Mouse (Mus musculus): ENCODE data around the gene Nkapd1. TPM values are rescaled to one million over a fixed set of nuclear protein-coding genes. Genes with fewer than 3 reads are reported as not detected.

Nkapd1 gene
- polyA plus RNA-seq (2016; fragmentation: Nextera tagmentation; extraction: Ambion mirVana) = 20.5 and 22.1 TPM in 2 replicates

GRCm38 (mm10) chr9:50616766-50617603, at the start of gene Nkapd1, which contains the start of gene Pih1d2:
Gene Nkapd1 (minus strand): TSS chr9:50617464.
Gene Pih1d2 (plus strand): TSS chr9:50617321.
- Histone ChIP-seq H3K9me3 (no peaks in the 10 kb centered on the region), H3K4me1 (peaks cover 22% of the 10 kb centered on the region), H3K4me3 (peak within 1 kb of the TSS; percentile 99), H3K27me3 (ENCODE audit: poor library complexity, severe bottlenecking) (no peaks in the 10 kb centered on the region), H3K36me3 (replicated peaks) (peaks cover 35% of the 10 kb centered on the region), H3K27ac (peak within 1 kb of the TSS; percentile 97)
- DNase-seq (ENCODE audit: extremely low spot score, low spot score) = peak; percentile 87
- under 1% methylated on average over 80 of the region's 81 CpGs for WGBS

DNA sequence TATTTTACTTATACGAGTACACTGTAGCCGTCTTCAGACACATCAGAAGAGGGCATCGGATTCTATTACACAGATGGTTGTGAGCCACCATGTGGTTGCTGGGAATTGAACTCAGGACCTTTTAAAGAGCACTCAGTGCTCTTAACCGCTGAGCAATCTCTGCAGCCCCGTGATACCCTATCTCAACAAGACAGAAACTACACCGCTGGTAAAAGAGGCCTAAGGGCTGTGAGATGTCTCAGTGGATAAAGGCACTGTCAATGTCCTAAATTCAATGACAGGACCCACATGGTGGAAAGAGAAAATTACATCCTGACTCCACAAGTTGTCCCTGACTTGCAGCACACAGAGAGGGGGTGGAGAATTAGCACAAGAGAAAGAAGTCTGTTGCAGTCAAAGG, 49.2 kb upstream of the Nkapd1 start:
- H3K27ac ChIP-seq = no peak overlapping the region
- 92% methylated on average over 6 of the region's 6 CpGs for WGBS
- H3K4me1 ChIP-seq = no peaks in the 10 kb centered on the region
- peaks cover 44% of the 10 kb centered on the region for H3K36me3 ChIP-seq (replicated peaks)
- no peak for DNase-seq (ENCODE audit: extremely low spot score, low spot score)
- H3K27me3 ChIP-seq (ENCODE audit: poor library complexity, severe bottlenecking) = no peaks in the 10 kb centered on the region
- no peak overlapping the region for H3K4me3 ChIP-seq
- H3K9me3 ChIP-seq = no peaks in the 10 kb centered on the region

DNA sequence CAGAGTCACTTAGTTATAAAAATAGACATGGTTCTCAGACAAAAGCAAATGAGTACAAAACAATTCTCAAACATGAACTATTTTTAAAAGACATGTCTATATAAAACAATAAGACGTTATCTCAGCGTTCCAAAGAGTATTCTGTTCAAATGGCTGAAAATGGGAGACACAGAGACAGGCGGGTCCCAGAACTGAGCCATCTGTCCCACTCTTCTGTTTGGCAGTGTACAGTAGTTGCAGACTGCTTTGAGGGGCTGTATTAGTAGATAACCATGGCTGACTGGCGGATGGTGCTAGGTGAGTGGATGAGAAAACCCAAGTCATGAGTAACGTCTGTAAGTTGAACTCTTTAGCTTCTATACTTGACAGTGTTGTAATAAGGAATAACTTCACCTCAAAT, 47.6 kb upstream of the Nkapd1 start:
- H3K27me3 ChIP-seq (ENCODE audit: poor library complexity, severe bottlenecking) = no peaks in the 10 kb centered on the region
- peaks cover 8% of the 10 kb centered on the region for H3K4me1 ChIP-seq
- no peak overlapping the region for H3K4me3 ChIP-seq
- peaks cover 44% of the 10 kb centered on the region for H3K36me3 ChIP-seq (replicated peaks)
- no peak for DNase-seq (ENCODE audit: extremely low spot score, low spot score)
- H3K27ac ChIP-seq = no peak overlapping the region
- no peaks in the 10 kb centered on the region for H3K9me3 ChIP-seq
- 91% methylated on average over 5 of the region's 5 CpGs for WGBS

- Histone ChIP-seq H3K36me3 (replicated peaks) (peaks cover 36% of the 10 kb centered on the region), H3K9me3 (no peaks in the 10 kb centered on the region), H3K27me3 (ENCODE audit: poor library complexity, severe bottlenecking) (no peaks in the 10 kb centered on the region), H3K4me1 (peaks cover 21% of the 10 kb centered on the region), H3K4me3 (peak overlapping the region; percentile 96), H3K27ac (no peak overlapping the region)
- DNase-seq (ENCODE audit: extremely low spot score, low spot score) = no peak
- 25% methylated on average over 12 of the region's 12 CpGs for WGBS
These were observed 43.2 kb upstream of the Nkapd1 start for GRCm38 (mm10) chr9:50660431-50660830.

DNA sequence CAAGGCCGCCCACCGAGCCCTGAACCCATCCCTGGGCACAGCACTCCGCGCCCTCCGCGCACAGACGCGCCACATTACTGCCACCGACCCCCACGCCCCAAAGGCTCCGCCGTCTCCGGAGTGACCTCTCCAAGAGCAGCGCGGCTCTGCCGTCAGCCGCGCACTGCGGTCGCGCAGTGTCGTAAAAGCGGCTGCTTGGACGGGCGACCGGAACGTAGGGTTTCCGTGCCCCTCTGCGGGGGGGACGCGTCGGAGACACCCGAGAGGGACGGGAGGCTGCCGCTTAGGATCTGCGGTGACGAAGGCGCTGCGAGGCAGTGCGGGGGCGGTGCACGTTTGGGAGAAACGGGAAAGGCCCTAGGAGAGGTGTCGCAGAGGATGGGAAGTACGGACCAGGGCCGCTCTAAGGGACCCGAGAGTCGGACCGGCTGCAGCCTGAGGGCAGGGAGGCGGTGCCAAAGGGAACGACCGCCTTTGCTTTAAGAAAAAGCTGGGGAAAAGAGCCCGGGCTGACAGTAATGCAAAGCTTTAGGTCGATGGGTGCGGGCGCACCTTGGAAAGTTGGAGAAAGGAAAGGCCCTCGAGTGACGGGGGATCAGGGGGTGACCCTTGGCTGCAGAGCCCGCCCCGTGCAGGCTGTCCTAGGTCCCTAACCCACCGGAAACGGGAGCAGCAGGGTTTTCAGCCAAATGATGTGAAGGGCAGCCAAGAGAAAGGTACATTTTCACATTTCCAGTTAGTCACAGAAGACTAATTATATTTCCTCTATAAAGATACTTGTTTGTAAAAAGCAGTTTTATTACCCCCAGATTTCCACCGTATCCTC, 42.3 kb upstream of the Nkapd1 start, which contains the start of gene Dlat:
TSS of gene Dlat (minus strand) at position 389 of the 826 bp plus-strand sequence.
- WGBS = under 1% methylated on average over 62 of the region's 63 CpGs
- Histone ChIP-seq H3K36me3 (replicated peaks) (peaks cover 36% of the 10 kb centered on the region), H3K27ac (peak within 1 kb of the TSS; percentile 93), H3K4me3 (peak within 1 kb of the TSS; percentile 96), H3K27me3 (ENCODE audit: poor library complexity, severe bottlenecking) (no peaks in the 10 kb centered on the region), H3K9me3 (no peaks in the 10 kb centered on the region), H3K4me1 (peaks cover 21% of the 10 kb centered on the region)
- DNase-seq (ENCODE audit: extremely low spot score, low spot score) = peak; percentile 89

GRCm38 (mm10) chr9:50658941-50659388, 41.7 kb upstream of the Nkapd1 start:
- no peaks in the 10 kb centered on the region for H3K27me3 ChIP-seq (ENCODE audit: poor library complexity, severe bottlenecking)
- under 1% methylated on average over 28 of the region's 28 CpGs for whole genome bisulfite sequencing
- H3K36me3 ChIP-seq (replicated peaks) = peaks cover 41% of the 10 kb centered on the region
- no peak for DNase-seq (ENCODE audit: extremely low spot score, low spot score)
- H3K4me3 ChIP-seq = peak overlapping the region; percentile 96
- peaks cover 21% of the 10 kb centered on the region for H3K4me1 ChIP-seq
- peak overlapping the region; percentile 93 for H3K27ac ChIP-seq
- H3K9me3 ChIP-seq = no peaks in the 10 kb centered on the region

DNA sequence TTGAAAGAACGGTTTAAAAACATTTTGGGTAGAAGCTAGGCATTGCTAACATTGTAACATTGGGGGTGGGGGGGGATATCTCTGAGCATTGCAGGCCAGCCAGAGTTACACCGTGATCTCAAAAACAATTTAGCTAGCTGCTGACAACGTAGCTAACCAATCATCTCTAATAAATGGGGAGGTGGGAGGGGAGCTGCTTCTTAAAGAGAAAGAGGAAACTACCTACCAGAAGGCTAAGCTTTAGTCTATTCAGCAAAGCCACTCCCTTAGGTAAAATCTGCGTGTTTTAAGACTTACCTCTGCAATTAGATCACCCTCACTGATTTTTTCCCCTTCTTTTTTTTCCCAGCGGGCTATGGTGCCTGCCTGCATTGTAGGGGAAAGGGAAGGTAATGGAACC, 41.1 kb upstream of the Nkapd1 start:
- Histone ChIP-seq H3K4me1 (peaks cover 21% of the 10 kb centered on the region), H3K36me3 (replicated peaks) (peaks cover 45% of the 10 kb centered on the region), H3K27me3 (ENCODE audit: poor library complexity, severe bottlenecking) (no peaks in the 10 kb centered on the region), H3K27ac (peak overlapping the region; percentile 93), H3K9me3 (no peaks in the 10 kb centered on the region), H3K4me3 (peak overlapping the region; percentile 96)
- 34% methylated on average over 5 of the region's 5 CpGs for WGBS
- no peak for DNase-seq (ENCODE audit: extremely low spot score, low spot score)

DNA sequence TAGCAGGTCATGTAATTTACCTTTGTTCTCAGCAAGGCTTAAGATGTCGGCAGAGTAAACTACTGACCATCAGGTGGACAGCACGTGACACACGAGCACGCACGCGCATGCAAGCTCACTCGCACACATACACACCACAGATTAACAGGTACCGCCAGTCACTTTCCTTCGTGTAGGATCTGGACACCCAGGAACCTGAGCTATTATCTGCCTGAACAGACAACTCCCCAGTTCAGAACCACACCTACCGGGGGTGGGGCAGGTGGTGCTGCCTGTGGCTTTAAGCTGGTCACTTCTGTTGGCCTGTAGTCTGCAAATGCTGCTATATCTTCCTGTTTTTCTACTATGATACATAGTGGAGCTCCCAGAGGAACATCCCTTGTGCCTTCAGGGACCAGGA, 33.2 kb upstream of the Nkapd1 start:
- H3K27me3 ChIP-seq (ENCODE audit: poor library complexity, severe bottlenecking) = no peaks in the 10 kb centered on the region
- H3K9me3 ChIP-seq = no peaks in the 10 kb centered on the region
- H3K4me1 ChIP-seq = no peaks in the 10 kb centered on the region
- H3K27ac ChIP-seq = no peak overlapping the region
- WGBS = 94% methylated on average over 10 of the region's 10 CpGs
- DNase-seq (ENCODE audit: extremely low spot score, low spot score) = no peak
- H3K36me3 ChIP-seq (replicated peaks) = peaks cover 98% of the 10 kb centered on the region
- H3K4me3 ChIP-seq = no peak overlapping the region

DNA sequence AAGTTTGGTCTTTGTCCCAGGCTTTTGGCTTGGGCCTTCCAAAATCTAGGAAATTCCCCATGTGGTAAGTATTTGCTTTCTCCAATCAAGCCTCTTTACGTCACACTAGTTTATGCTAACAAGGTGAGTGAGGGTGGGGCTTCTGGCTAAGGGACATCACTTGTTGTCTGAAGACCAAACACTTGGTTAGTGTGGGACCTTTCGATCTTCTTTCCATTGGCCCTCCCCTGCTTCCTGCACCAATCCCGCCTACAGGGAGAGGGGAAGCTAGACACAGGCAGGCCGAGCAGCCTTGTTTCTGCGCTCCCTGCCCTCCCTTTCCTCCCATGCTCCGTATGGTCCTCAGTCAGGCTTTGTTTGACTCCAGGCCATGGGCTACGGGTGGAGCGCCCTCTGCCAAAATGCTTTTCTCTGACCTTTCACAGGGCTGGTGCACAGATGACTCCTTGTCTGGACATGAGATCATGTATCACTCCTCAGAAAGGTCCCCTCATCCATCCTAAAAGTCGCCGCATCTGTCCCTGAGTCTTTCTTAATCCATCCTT, 29.6 kb upstream of the Nkapd1 start:
- Histone ChIP-seq H3K27ac (no peak overlapping the region), H3K36me3 (replicated peaks) (peaks cover 96% of the 10 kb centered on the region), H3K9me3 (no peaks in the 10 kb centered on the region), H3K4me1 (no peaks in the 10 kb centered on the region), H3K4me3 (no peak overlapping the region), H3K27me3 (ENCODE audit: poor library complexity, severe bottlenecking) (no peaks in the 10 kb centered on the region)
- WGBS = 78% methylated on average over 10 of the region's 10 CpGs
- DNase-seq (ENCODE audit: extremely low spot score, low spot score) = no peak

DNA sequence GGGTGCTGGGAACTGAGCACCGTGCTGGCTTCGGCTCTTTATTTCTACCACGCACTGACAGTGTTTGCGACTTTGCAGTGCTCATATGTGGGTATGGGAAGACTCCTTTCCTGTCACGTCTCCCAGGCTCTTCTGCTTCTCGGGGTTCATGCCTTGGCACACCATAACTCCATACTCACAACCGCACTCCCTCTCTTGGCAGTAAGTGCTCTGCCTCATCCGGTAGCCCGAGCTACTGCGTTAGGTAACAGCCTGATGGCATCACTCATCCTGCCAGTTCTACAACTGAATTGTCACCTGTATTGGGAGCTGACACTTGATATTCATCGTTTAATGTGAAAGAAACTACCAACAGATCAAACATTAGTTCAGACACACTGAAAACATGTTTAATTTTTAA, 17.0 kb upstream of the Nkapd1 start:
- no peaks in the 10 kb centered on the region for H3K4me1 ChIP-seq
- WGBS = 96% methylated on average over 11 of the region's 11 CpGs
- no peaks in the 10 kb centered on the region for H3K27me3 ChIP-seq (ENCODE audit: poor library complexity, severe bottlenecking)
- no peaks in the 10 kb centered on the region for H3K9me3 ChIP-seq
- DNase-seq (ENCODE audit: extremely low spot score, low spot score) = no peak
- H3K36me3 ChIP-seq (replicated peaks) = peaks cover 74% of the 10 kb centered on the region
- no peak overlapping the region for H3K27ac ChIP-seq
- H3K4me3 ChIP-seq = no peak overlapping the region

DNA sequence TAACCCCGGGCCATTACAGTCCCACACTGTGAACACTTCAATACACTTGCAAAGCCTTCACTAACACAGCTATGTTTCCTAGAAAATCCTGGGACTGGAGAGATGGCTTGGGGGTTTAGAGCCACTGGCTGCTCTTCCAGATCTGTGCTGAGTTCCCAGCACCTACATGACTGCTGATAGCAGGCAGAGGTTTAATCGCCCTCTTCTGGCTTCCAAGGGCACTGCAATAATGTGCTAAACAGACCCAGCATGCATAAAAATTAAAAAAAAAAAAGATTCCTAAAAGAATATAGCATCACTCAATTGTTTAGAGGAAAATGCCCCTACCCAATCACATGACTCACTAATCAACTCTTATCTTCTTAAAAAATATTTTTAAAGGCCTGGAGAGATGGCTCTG, 15.8 kb upstream of the Nkapd1 start:
- Histone ChIP-seq H3K9me3 (no peaks in the 10 kb centered on the region), H3K27ac (no peak overlapping the region), H3K27me3 (ENCODE audit: poor library complexity, severe bottlenecking) (no peaks in the 10 kb centered on the region), H3K4me3 (no peak overlapping the region), H3K36me3 (replicated peaks) (peaks cover 62% of the 10 kb centered on the region), H3K4me1 (no peaks in the 10 kb centered on the region)
- no peak for DNase-seq (ENCODE audit: extremely low spot score, low spot score)
- 58% methylated on average over 2 of the region's 2 CpGs for WGBS

DNA sequence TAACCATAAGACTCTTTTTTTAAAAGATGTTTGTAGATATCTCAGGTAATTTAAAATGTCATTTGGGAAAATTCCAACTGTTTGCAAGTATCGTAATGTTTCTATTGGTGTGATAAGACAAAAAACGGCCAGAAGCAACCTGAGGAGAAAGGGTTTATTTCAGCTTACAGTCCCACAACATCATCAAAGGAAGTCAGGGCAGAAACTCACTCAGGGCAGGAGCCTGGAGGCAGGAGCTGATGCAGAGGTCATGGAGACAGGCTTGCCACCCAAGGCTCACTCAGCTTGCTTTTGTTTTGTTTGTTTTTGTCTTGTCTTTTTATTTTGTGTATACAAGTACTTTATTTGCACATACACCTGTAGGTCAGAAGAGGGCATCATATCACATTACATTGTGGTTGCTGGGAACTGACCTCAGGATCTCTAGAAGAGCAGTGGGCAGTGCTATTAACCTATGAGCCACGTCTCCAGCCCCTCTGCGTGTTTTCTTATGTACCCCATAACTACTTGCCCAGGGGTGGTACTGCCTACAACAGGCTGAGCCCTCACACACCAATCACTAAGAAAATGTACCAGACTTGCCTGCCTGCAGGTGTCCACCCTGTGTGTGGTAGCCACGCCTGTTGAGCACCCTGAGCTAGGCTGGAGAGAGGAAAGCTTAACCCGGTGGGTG, 14.9 kb upstream of the Nkapd1 start:
- WGBS = 89% methylated on average over 6 of the region's 6 CpGs
- H3K4me3 ChIP-seq = no peak overlapping the region
- H3K9me3 ChIP-seq = no peaks in the 10 kb centered on the region
- no peak for DNase-seq (ENCODE audit: extremely low spot score, low spot score)
- H3K27me3 ChIP-seq (ENCODE audit: poor library complexity, severe bottlenecking) = no peaks in the 10 kb centered on the region
- no peaks in the 10 kb centered on the region for H3K4me1 ChIP-seq
- no peak overlapping the region for H3K27ac ChIP-seq
- peaks cover 53% of the 10 kb centered on the region for H3K36me3 ChIP-seq (replicated peaks)
